Mouse (Mus musculus) testis, adult 2 months (tissue): ENCODE data around the gene Olfr324.

Experiments used
- CTCF ChIP-seq: fragments of 200-500 bp; IDR thresholded peaks from 2 replicates; pipeline ENCODE4 v1.5.1; 2012; ENCODE audit warnings: low read depth, mild to moderate bottlenecking, inconsistent platforms, low read length, moderate library complexity; ENCODE audit not compliant: control insufficient read depth, insufficient read depth, insufficient replicate concordance
- POLR2A ChIP-seq: fragments of 200-500 bp; IDR thresholded peaks from 2 replicates; pipeline ENCODE4 v1.6.1; 2012; ENCODE audit warnings: low read depth, mild to moderate bottlenecking, inconsistent platforms, low read length, moderate library complexity; ENCODE audit not compliant: control insufficient read depth

- TF ChIP-seq POLR2A (no peak), CTCF (no peak)
These were observed 16.3 kb upstream of the Olfr324 start for GRCm38 (mm10) chr11:58578636-58579035.
